Mouse (Mus musculus) CH12.LX (cell line): ENCODE measurements around the gene Scp2. TPM values are rescaled to one million over a fixed set of nuclear protein-coding genes. Genes with fewer than 3 reads are reported as not detected.

Source experiments
- DNase-seq: peaks from one replicate; pipeline ENCODE4 v3.0.0-alpha.2; 2013; ENCODE audit errors: extremely low read depth
- H3K27ac ChIP-seq: 2 replicates; pipeline ENCODE4 v1.5.1; 2012; ENCODE audit warnings: low read depth, mild to moderate bottlenecking, control low read depth, moderate library complexity; ENCODE audit not compliant: insufficient read depth
- H3K27me3 ChIP-seq: replicated peaks from 2 replicates; pipeline ENCODE3; 2012; ENCODE audit warnings: inconsistent platforms
- H3K36me3 ChIP-seq, 2 experiments: replicated peaks in 1 of 2; 2 replicates each; pipeline versions ENCODE3 to v1.6.1; 2012; ENCODE audit warnings: inconsistent platforms in 1 of 2, low read length in 1 of 2, mild to moderate bottlenecking in 1 of 2, mixed read lengths in 1 of 2, moderate library complexity in 1 of 2; ENCODE audit not compliant: control insufficient read depth in 1 of 2, insufficient read depth in 1 of 2
- H3K4me1 ChIP-seq, 2 experiments: 2 replicates each; pipeline ENCODE4 v1.6.1; 2012; ENCODE audit warnings: inconsistent platforms in 1 of 2, moderate library complexity in 1 of 2; ENCODE audit not compliant: insufficient read depth in 2 of 2, control insufficient read depth in 1 of 2
- H3K4me2 ChIP-seq: 2 replicates; pipeline ENCODE4 v1.6.1; 2012; ENCODE audit warnings: low read depth, mild to moderate bottlenecking, control low read depth; ENCODE audit not compliant: poor library complexity, insufficient read depth, severe bottlenecking
- H3K4me3 ChIP-seq, 3 experiments: fragments of 150-350 bp in 1 of 3; sonication (generic) in 1 of 3; replicated peaks in 1 of 3; 2 replicates each; pipeline versions ENCODE3 to v1.5.1; 2011 to 2012; ENCODE audit warnings: low read depth in 2 of 3, low read length in 2 of 3, mild to moderate bottlenecking in 2 of 3, moderate library complexity in 2 of 3, control low read depth in 1 of 3, improper control_type of control experiment in 1 of 3, inconsistent platforms in 1 of 3, mixed read lengths in 1 of 3; ENCODE audit not compliant: poor library complexity in 1 of 3
- H3K79me2 ChIP-seq: replicated peaks from 2 replicates; pipeline ENCODE4 v1.6.1; 2012; ENCODE audit warnings: mild to moderate bottlenecking, moderate library complexity; ENCODE audit not compliant: control insufficient read depth, poor library complexity, insufficient read depth, severe bottlenecking; ENCODE audit errors: extremely low read depth
- H3K9ac ChIP-seq: 2 replicates; pipeline ENCODE4 v1.6.1; 2012; ENCODE audit warnings: low read depth, mild to moderate bottlenecking, control low read depth, moderate library complexity; ENCODE audit not compliant: insufficient read depth
- H3K9me3 ChIP-seq: replicated peaks from 2 replicates; pipeline ENCODE3; 2012; ENCODE audit warnings: low read length, inconsistent platforms, mixed read lengths
- BHLHE40 ChIP-seq: IDR thresholded peaks from 2 replicates; pipeline ENCODE4 v1.6.1; 2011; ENCODE audit warnings: mild to moderate bottlenecking, low read depth, low read length, improper control_type of control experiment
- CHD1 ChIP-seq: IDR thresholded peaks from 2 replicates; pipeline ENCODE4 v1.6.1; 2012; ENCODE audit warnings: low read depth, low read length, improper control_type of control experiment, inconsistent platforms
- EP300 ChIP-seq: IDR thresholded peaks from 2 replicates; pipeline ENCODE4 v1.6.1; 2011; ENCODE audit warnings: low read length, improper control_type of control experiment
- GABPA ChIP-seq: IDR thresholded peaks from 2 replicates; pipeline ENCODE4 v1.6.1; 2012; ENCODE audit warnings: low read depth, low read length, improper control_type of control experiment, inconsistent platforms; ENCODE audit not compliant: insufficient replicate concordance
- IRF4 ChIP-seq: IDR thresholded peaks from 2 replicates; pipeline ENCODE4 v1.6.1; 2014; ENCODE audit warnings: low read depth, mild to moderate bottlenecking, inconsistent platforms, low read length, improper control_type of control experiment
- JUN ChIP-seq: IDR thresholded peaks from 2 replicates; pipeline ENCODE4 v1.6.1; 2011; ENCODE audit warnings: low read depth, mild to moderate bottlenecking, low read length, improper control_type of control experiment, moderate library complexity; ENCODE audit not compliant: insufficient read depth
- KAT2A ChIP-seq: IDR thresholded peaks from 2 replicates; pipeline ENCODE4 v1.6.1; 2012; ENCODE audit warnings: low read length, improper control_type of control experiment, inconsistent platforms; ENCODE audit not compliant: insufficient replicate concordance
- MAZ ChIP-seq: IDR thresholded peaks from 2 replicates; pipeline ENCODE4 v1.6.1; 2012; ENCODE audit warnings: low read depth, mild to moderate bottlenecking, inconsistent platforms, low read length, improper control_type of control experiment, moderate library complexity
- MEF2A ChIP-seq: IDR thresholded peaks from 2 replicates; pipeline ENCODE4 v1.6.1; 2014; ENCODE audit warnings: low read depth, mild to moderate bottlenecking, inconsistent platforms, low read length, improper control_type of control experiment, borderline replicate concordance
- MXI1 ChIP-seq: IDR thresholded peaks from 2 replicates; pipeline ENCODE4 v1.6.1; 2011; ENCODE audit warnings: mild to moderate bottlenecking, low read depth, low read length, improper control_type of control experiment
- MYC ChIP-seq: IDR thresholded peaks from 2 replicates; pipeline ENCODE4 v1.6.1; 2011; ENCODE audit warnings: low read depth, mild to moderate bottlenecking, improper control_type of control experiment, low read length
- PAX5 ChIP-seq: IDR thresholded peaks from 2 replicates; pipeline ENCODE4 v1.6.1; 2012; ENCODE audit warnings: low read length, inconsistent platforms, mixed read lengths
- POLR2A ChIP-seq: IDR thresholded peaks from 2 replicates; pipeline ENCODE4 v1.6.1; 2011; ENCODE audit warnings: low read depth, mild to moderate bottlenecking, improper control_type of control experiment, low read length
- POLR2AphosphoS2 ChIP-seq: IDR thresholded peaks from 2 replicates; pipeline ENCODE4 v1.6.1; 2011; ENCODE audit warnings: low read depth, low read length, improper control_type of control experiment
- TBP ChIP-seq: conservative IDR thresholded peaks from 2 replicates; pipeline ENCODE4 v1.6.1; 2011; ENCODE audit warnings: low read depth, low read length, improper control_type of control experiment
- TCF12 ChIP-seq: IDR thresholded peaks from 2 replicates; pipeline ENCODE4 v1.6.1; 2014; ENCODE audit warnings: low read depth, mild to moderate bottlenecking, inconsistent platforms, low read length, improper control_type of control experiment
- USF2 ChIP-seq: conservative IDR thresholded peaks from 2 replicates; pipeline ENCODE4 v1.6.1; 2011; ENCODE audit warnings: low read depth, low read length, improper control_type of control experiment
- ZKSCAN1 ChIP-seq: IDR thresholded peaks from 2 replicates; pipeline ENCODE4 v1.6.1; 2012; ENCODE audit warnings: low read depth, inconsistent platforms, low read length, improper control_type of control experiment, borderline replicate concordance
- ZNF384 ChIP-seq: IDR thresholded peaks from 2 replicates; pipeline ENCODE4 v1.6.1; 2012; ENCODE audit warnings: low read depth, low read length, improper control_type of control experiment, inconsistent platforms
- dilution Hi-C: fragments of 300-500 bp; cut with MboI; formaldehyde crosslinking; loops from 2 replicates; pipeline ENCODE4 v1.14.3; 2020; ENCODE audit warnings: low sequenced_read_pairs; ENCODE audit not compliant: extremely low pct_unique_long_range_greater_than_20kb, extremely low pct_ligation_motif_present
- in situ Hi-C: fragments of 300-500 bp; cut with MboI; formaldehyde crosslinking; loops from 3 replicates; pipeline ENCODE4 v1.14.3; 2019; ENCODE audit warnings: low sequenced_read_pairs, low pct_ligation_motif_present, low pct_unique_long_range_greater_than_20kb, mixed read lengths
- polyA plus RNA-seq: library from polyadenylated mRNA; unstranded; fragments of >175 nt; gene quantifications from 2 replicates; pipeline ENCODE4 v1.2.1, GENCODE M21; 2012; ENCODE audit warnings: low read depth; ENCODE audit not compliant: insufficient read length
- total RNA-seq, 2 experiments: library from RNA; depleted of rRNA; stranded (reverse); fragments of 300-350 nt in 1 of 2; fragments of >200 nt in 1 of 2; gene quantifications; 2 replicates each; pipeline ENCODE4 v1.2.3; 2012 to 2014

Gene Scp2
- total and polyA plus RNA-seq, 3 experiments, result 65.0 to 127 (median 97.8) TPM

DNA sequence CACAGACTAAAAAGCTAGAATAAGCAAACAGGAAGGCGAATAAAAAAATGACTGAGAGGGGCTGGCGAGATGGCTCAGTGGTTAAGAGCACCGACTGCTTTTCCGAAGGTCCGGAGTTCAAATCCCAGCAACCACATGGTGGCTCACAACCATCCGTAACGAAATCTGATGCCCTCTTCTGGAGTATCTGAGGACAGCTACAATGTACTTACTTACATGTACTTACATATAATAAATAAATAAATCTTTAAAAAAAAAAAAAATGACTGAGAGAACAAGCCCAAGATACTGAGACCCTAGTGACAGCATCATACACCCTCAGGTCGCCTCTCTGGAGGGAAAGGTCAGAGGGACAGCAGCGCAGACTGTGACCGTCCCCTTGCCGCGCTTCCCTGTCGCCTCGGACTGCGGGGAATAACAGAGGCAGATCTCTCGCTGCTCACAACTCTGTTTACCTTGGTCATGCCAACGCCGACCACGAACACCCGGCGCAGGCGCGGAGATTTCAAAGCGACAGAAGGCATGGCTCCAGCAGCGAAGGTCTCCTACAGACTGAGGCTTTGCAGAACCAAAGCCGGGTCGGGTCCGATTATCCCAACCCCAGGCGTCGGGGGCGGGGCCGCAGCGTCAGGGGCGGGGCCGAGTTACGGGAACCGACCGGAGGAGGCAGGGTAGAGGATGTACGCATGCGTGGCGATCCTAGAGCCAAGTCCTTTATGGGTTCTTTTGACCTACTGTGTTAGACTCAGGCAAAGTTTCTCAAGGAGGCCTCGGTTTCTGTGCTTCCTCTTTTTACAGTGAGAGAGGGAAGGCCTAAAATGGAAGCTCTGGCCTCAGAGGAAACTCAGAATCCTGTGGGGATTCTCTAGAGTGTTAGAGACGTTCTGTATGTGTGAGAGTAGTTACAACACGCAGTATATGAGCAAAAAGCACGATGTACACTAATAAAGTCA, 26.6 kb downstream of the Scp2 start (continued):
- no peak for TF ChIP-seq IRF4

- Histone ChIP-seq H3K4me1 (peaks cover 0 to 30% of the 10 kb centered on the region in 2 experiments; a peak in 1 of 4 replicates), H3K4me2 (peak overlapping the region; percentile 40; the same call in 1 of the 2 replicates), H3K9ac (no peak overlapping the region), H3K27me3 (no peaks in the 10 kb centered on the region), H3K79me2 (no peaks in the 10 kb centered on the region; the same call in 1 of the 2 replicates), H3K27ac (no peak overlapping the region), H3K36me3 (peaks cover 0 to 2% of the 10 kb centered on the region in 2 experiments), H3K4me3 (peak overlapping the region in 1 of 3 experiments; percentile 44)
- DNase-seq, result no peak
- no peak for TF ChIP-seq POLR2AphosphoS2
- TF ChIP-seq TBP, result 0 out of 2 replicates have a peak, but pooled peaks have one; percentile 50
- no peak for TF ChIP-seq MXI1
- TF ChIP-seq, all 38 proteins: peak for 1
- dilution Hi-C loops (no loop called here), in situ Hi-C loops (no loop called here)
- H3K9me3 ChIP-seq, result no peaks in the 10 kb centered on the region
Measured at GRCm38 (mm10) chr4:108117488-108117887, 27.3 kb downstream of the Scp2 start.

DNA sequence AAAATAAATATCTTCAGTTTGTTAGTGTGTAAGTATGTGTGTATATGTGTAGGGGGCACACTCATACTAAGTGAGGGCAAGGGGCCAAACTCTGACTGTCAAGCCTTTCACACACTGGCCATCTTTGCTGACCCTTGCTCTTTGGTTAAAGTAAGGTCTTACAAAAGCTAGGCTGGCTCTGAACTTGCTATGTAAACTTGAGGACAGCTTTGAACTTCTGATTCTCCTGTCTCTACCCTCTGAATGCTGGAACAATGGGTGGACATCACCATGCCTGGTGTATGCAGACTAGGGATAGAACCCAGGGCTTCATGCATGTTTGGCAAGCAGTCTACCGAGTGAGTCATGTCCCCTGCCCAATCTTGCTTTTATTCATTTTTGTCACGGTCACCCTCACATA, 28.3 kb downstream of the Scp2 start:
- no peaks in the 10 kb centered on the region; the same call in 1 of the 2 replicates for H3K79me2 ChIP-seq
- H3K4me2 ChIP-seq, result no peak overlapping the region
- no peak overlapping the region for H3K27ac ChIP-seq
- H3K9me3 ChIP-seq, result no peaks in the 10 kb centered on the region
- no peak overlapping the region for H3K9ac ChIP-seq
- H3K27me3 ChIP-seq, result no peaks in the 10 kb centered on the region
- TF ChIP-seq CHD1 (no peak), MEF2A (no peak), MYC (no peak), USF2 (no peak), KAT2A (no peak), ZKSCAN1 (no peak), POLR2AphosphoS2 (no peak), BHLHE40 (no peak), ZNF384 (no peak), TBP (no peak), TCF12 (no peak), EP300 (no peak), POLR2A (no peak), JUN (no peak), PAX5 (no peak), MAZ (no peak), IRF4 (no peak), GABPA (no peak)
- TF ChIP-seq, all 38 proteins: peak for 0
- in situ Hi-C loops (no loop called here), dilution Hi-C loops (no loop called here)
- no peak overlapping the region for H3K4me3 ChIP-seq
- DNase-seq, result no peak
- peaks cover 0 to 11% of the 10 kb centered on the region in 2 experiments for H3K36me3 ChIP-seq
- H3K4me1 ChIP-seq, result peaks cover 0 to 30% of the 10 kb centered on the region in 2 experiments; a peak in 1 of 4 replicates
